Mouse (Mus musculus): Measurements from ENCODE around the gene Ppara.

DNA sequence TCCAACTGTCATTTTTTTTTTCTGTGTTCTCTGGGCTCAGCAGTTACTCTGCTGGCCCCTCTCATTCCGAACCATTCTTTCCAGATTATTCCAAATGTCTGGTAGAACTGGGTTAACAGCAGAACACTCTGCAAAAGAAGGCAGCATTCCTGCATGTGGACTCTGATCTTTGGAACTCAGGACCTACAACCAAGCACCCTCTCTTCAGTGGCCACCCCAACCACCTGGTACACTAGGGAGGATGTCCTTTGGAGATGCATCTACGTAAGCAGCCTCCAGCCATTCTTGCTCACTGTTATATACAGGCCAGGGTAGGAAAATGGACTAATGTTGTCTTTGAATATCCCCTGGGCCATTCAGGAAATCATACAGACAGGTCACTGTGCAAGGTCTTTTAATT lies 1.1 kb upstream of the Ppara start:
- TF ChIP-seq CTCF (IDR thresholded peaks at IDR 0.05), result no peak
- no peak for TF ChIP-seq EP300 (IDR thresholded peaks at IDR 0.05; ENCODE audit: insufficient read depth, low read depth, low read length)
- no peak for TF ChIP-seq POLR2A (IDR thresholded peaks at IDR 0.05; ENCODE audit: insufficient read depth, low read depth, low read length)
